Mouse (Mus musculus) cortical plate, adult 2 months (tissue): ENCODE results near the gene Nckap5. TPM values are rescaled to one million over a fixed set of nuclear protein-coding genes. Genes with fewer than 3 reads are reported as not detected.

Source experiments
- H3K27ac ChIP-seq: fragments of 200-500 bp; 2 replicates; pipeline ENCODE4 v1.5.1; 2012; ENCODE audit warnings: low read length, control low read depth, inconsistent platforms; ENCODE audit not compliant: insufficient read depth
- H3K4me1 ChIP-seq: fragments of 200-500 bp; 2 replicates; pipeline ENCODE4 v1.6.1; 2011; ENCODE audit warnings: low read length; ENCODE audit not compliant: control insufficient read depth, insufficient read depth
- H3K4me3 ChIP-seq: fragments of 200-500 bp; 2 replicates; pipeline ENCODE4 v1.5.1; 2011; ENCODE audit warnings: mild to moderate bottlenecking, low read length, control low read depth; ENCODE audit not compliant: insufficient read depth
- CTCF ChIP-seq: fragments of 200-500 bp; IDR thresholded peaks from 2 replicates; pipeline ENCODE4 v1.5.1; 2011; ENCODE audit warnings: mild to moderate bottlenecking, control low read depth, low read length; ENCODE audit not compliant: insufficient read depth; ENCODE audit errors: extremely low read depth
- POLR2A ChIP-seq: fragments of 200-500 bp; IDR thresholded peaks from 2 replicates; pipeline ENCODE4 v1.6.1; 2011; ENCODE audit warnings: mild to moderate bottlenecking, low read length, control low read depth; ENCODE audit not compliant: insufficient read depth; ENCODE audit errors: extremely low read depth
- polyA plus RNA-seq: library from polyadenylated mRNA; depleted of rRNA; stranded (reverse); fragments of >200 nt; gene quantifications from 2 replicates; pipeline ENCODE4 v1.2.3, GENCODE M21; 2012

Nckap5 gene
- polyA plus RNA-seq, 1 experiment = 3.1 TPM

DNA sequence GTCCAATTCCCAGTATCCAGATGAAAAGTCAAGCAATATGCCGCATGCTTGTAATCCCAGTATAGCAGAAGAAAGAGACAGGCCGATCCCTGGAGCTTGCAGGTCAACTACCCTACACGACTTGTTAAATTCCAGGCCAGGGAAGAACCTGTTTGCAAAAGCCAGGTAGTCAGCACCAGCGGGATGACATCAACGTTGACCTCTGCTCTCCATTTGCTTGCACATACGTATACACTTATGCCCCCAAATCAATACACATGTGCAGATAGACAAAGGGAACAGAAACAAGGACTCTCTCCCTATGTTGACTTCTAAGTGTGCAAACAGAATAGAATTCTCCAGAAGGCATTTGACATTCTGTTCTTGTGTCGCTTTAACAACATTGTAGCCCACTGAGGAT lies 576.7 kb downstream of the Nckap5 start:
- Histone ChIP-seq H3K4me3 (no peak overlapping the region), H3K27ac (no peak overlapping the region), H3K4me1 (0 out of 2 replicates have a peak, but pooled peaks cover 2% of the 10 kb centered on the region)
- no peak for TF ChIP-seq CTCF

DNA sequence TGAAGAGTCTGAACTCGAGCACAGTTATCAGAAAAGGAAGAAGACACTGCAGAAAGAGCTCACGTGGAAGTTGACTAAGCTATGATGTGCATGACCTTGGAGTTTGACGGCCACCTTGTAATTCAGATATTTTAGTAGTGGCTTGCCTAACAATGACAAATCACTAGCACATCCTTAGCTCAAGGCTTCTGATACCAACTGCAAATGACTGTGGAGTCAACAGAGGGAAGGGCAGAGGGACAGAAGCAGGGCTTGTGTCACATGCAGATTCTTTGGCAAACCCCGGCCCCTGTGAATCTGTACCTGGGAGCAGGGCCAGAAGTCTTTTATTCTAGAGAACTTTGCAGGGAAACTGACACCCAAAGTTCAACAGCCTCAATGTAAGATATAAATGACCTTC lies 597.4 kb downstream of the Nckap5 start:
- Histone ChIP-seq H3K27ac (no peak overlapping the region), H3K4me1 (no peaks in the 10 kb centered on the region; the same call in 1 of the 2 replicates), H3K4me3 (no peak overlapping the region)
- no peak for TF ChIP-seq POLR2A
- no peak for TF ChIP-seq CTCF

DNA sequence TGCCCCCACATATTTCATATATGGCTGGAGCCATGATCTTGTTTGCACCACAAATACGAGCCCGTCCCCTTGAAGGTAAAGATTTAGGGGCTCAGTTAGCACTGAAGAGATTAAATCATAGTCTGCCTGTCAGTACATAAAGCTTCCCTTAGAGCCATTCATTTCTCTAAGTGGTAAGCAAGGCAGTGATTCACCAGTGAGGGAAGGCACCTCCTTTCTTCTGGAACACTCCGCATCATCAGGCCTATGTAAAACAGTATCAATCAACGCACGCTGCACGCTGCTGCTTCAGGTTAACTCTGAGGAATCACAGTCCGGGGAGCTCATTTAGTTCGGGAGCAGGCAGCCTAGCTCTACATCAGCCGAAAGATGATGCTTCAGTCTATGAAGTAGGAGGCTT lies 599.4 kb downstream of the Nckap5 start:
- no peak for TF ChIP-seq POLR2A
- no peak for TF ChIP-seq CTCF
- H3K27ac ChIP-seq = no peak overlapping the region
- no peaks in the 10 kb centered on the region; the same call in 1 of the 2 replicates for H3K4me1 ChIP-seq
- H3K4me3 ChIP-seq = no peak overlapping the region

DNA sequence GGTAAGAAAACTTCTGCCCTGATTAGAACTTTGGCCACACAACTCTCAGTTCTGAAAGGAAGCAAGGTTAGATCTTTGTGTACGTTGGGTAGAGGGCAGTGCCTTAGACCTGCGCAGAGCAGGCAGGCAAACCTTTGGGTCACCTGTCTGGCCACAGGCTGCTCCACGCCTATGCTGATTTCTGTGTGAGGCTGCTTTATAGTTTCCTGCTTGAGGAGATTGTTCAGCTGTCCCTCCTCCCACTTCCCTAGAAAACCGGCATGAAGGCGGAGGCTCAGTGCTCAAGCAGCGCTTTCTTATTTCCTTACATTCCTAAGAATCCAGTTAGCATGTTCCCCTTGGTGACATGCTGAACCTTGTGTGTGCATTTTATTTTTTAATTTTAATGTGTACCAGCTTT lies 620.4 kb downstream of the Nckap5 start:
- Histone ChIP-seq H3K27ac (no peak overlapping the region), H3K4me1 (peaks cover 2% of the 10 kb centered on the region; the same call in 1 of the 2 replicates), H3K4me3 (no peak overlapping the region)
- TF ChIP-seq POLR2A (no peak), CTCF (no peak)

DNA sequence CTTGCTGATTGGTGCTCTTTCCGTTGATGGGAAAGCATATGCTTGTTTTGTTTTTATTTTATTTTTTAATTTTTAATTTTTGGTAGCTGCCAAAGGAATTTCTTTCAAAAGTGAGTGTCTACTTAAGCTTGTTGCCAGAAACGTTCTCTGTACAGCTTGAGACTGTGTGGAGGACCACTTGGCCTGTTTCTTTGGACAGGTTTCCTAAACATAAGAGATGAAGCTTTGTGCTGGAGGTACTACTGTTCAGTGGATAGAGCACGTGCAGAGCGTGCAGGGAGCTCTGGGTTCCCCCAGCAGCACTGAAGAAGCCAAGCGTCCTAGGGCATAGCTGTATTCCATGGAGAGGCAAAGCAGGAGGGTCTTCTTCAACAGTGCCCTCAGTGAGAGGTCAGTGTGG lies 620.9 kb downstream of the Nckap5 start:
- H3K27ac ChIP-seq = no peak overlapping the region
- no peak for TF ChIP-seq CTCF
- TF ChIP-seq POLR2A = no peak

DNA sequence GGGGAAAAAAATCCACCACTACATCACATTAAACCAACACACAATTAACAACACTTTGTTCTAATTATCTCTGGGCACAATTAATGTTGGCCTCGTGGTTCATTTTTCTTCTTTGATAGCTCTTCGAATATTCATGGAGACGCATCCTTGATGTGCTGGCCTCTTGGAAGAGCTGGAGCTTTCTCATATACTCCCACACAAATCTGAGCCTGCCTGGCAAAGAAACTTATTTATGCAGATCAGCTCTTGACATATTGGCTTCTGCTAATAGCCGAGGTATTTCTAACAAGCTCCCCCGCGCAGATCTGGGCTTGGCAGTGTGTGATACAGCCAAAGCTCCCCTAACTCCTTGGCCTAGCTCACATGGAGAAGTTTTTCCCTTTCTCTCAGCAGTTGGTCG lies 621.5 kb downstream of the Nckap5 start:
- no peak overlapping the region for H3K4me3 ChIP-seq
- peaks cover 2% of the 10 kb centered on the region; the same call in 1 of the 2 replicates for H3K4me1 ChIP-seq
- no peak overlapping the region for H3K27ac ChIP-seq
- TF ChIP-seq POLR2A (no peak), CTCF (no peak)

More for the DNA sequence above, 620.9 kb downstream of the Nckap5 start:
- Histone ChIP-seq H3K4me1 (peaks cover 2% of the 10 kb centered on the region; the same call in 1 of the 2 replicates), H3K4me3 (no peak overlapping the region)

DNA sequence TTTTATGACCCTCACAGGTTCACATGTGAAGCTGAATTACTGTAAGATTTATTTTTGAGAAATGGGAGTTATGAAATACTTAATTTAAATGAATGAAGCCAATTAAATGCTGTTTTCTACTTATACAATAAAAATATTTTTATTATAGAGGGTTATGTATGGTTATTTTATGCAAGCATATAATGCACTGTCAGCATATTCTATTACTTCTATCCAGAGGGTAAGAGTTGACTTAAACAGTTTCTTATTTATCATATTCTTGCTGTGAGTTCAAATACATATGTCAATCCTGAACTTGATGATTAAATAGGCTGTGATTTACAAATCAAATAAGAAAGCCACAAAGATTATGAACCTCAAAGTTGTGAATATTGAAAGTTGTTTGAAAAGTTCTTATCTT lies 633.7 kb downstream of the Nckap5 start:
- Histone ChIP-seq H3K4me3 (no peak overlapping the region), H3K4me1 (no peaks in the 10 kb centered on the region), H3K27ac (no peak overlapping the region)
- TF ChIP-seq POLR2A = no peak
- TF ChIP-seq CTCF = no peak

DNA sequence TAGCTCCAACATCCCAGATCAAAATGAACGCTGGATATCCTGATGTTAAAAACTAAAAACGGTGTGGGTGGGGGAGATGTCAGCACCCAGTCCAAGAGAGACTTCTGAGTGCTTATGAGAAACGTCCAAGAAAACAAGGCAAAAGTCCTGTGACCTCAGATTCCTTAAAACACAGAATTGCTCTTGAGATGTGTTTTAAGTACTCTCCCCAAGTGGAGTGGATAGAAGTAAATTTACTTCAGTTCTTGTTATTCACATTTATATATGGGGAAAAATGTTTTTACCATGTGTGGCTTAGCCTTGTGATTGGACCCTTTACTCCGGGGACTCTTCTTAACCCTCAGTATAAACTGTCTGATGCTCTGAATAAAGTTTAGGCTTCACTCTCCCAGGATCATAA lies 640.2 kb downstream of the Nckap5 start:
- Histone ChIP-seq H3K4me3 (no peak overlapping the region), H3K27ac (no peak overlapping the region), H3K4me1 (no peaks in the 10 kb centered on the region)
- no peak for TF ChIP-seq CTCF
- TF ChIP-seq POLR2A = no peak

DNA sequence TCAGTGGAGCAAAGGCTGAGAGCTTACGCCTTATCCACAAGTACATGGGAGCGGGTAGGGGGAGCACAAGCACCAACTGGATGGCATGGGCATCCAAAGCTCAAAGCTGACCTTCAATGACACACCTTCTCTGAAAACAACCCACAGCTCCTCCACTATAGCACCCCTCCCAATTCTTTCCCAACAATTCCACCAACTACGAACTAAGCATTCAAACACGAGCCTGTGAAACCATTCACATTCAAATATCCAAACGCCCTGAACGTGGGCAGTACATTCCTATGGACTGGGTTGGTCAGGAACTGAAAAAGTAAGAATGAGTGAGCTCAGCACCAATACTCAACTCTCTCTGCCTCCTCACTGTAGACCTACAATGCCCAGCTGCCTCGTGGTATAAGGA lies 646.8 kb downstream of the Nckap5 start:
- Histone ChIP-seq H3K4me1 (no peaks in the 10 kb centered on the region), H3K4me3 (no peak overlapping the region), H3K27ac (no peak overlapping the region)
- TF ChIP-seq CTCF (no peak), POLR2A (no peak)

DNA sequence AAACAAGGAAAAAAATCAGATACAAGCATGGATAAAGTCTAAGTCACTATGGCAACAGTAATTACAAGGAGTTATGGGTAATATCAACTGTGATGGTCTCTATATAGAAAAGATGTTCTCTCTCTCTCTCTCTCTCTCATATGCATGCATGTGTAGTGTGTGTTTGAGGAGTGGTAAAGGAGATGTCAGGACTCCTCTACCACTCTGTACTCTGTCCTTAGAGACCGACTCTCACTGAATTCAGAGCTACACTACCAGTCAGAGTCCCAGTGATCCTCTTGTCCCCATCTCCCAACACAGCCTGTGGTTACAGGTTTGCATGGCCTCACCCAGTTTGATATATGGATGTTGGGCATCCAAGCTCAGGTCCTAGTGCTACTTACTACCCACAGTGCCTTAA lies 662.0 kb downstream of the Nckap5 start:
- H3K4me1 ChIP-seq = no peaks in the 10 kb centered on the region
- H3K27ac ChIP-seq = no peak overlapping the region
- H3K4me3 ChIP-seq = no peak overlapping the region
- TF ChIP-seq POLR2A (no peak), CTCF (no peak)

DNA sequence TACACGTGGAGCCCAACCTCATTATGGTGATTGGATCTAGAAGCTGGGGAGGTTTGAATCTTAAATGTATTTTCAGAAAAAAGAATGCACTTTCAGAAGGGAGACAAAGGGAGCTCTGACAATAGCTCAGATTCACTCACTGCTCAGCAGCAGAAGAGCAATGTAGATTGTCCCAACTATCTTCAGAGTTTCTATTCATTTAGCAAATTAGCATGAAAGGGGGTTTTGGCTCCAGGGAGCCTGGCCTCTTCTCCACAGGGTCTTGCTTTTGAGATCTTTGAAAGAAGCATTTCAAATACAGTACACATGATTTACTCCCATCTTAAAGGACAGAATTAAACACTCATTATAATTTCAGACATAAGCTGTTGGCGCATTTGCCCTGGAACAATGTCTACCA lies 662.5 kb downstream of the Nckap5 start:
- Histone ChIP-seq H3K4me1 (no peaks in the 10 kb centered on the region), H3K27ac (no peak overlapping the region), H3K4me3 (no peak overlapping the region)
- TF ChIP-seq CTCF = no peak
- TF ChIP-seq POLR2A = no peak
